Mouse (Mus musculus): ENCODE measurements around the gene Cbx3.
"Not testable (repeated sequence)": the region's sequence is repeated elsewhere in the genome, so short reads cannot be mapped to it uniquely, and the experiment has no call there.

Gene Cbx3

GRCm38 (mm10) chr6:51469715-51470310 lies 347 bp upstream of the Cbx3 start, which contains the start of gene Hnrnpa2b1:
Gene Hnrnpa2b1 (minus strand): TSS chr6:51469894.
- DNase-seq (ENCODE audit: low spot score in 2 of 2): peak; percentile 99

GRCm38 (mm10) chr6:51471179-51471505 lies 982 bp downstream of the Cbx3 start:
- no peak for DNase-seq (ENCODE audit: low spot score in 2 of 2)

- DNase-seq (ENCODE audit: low spot score in 2 of 2): peak in 1 of 2 experiments; percentile 15
Observed at GRCm38 (mm10) chr6:51471782-51472181, 1.6 kb downstream of the Cbx3 start.

GRCm38 (mm10) chr6:51472213-51472612 lies 2.1 kb downstream of the Cbx3 start:
- DNase-seq (ENCODE audit: low spot score in 2 of 2): no peak

GRCm38 (mm10) chr6:51479136-51479731 lies 9.1 kb downstream of the Cbx3 start:
- no peak for DNase-seq (ENCODE audit: low spot score in 2 of 2)

GRCm38 (mm10) chr6:51481548-51481947 lies 11.4 kb downstream of the Cbx3 start:
- no peak for DNase-seq (ENCODE audit: low spot score in 2 of 2)

GRCm38 (mm10) chr6:51483861-51484260 lies 13.7 kb downstream of the Cbx3 start:
- no peak for DNase-seq (ENCODE audit: low spot score in 2 of 2)

- DNase-seq (ENCODE audit: low spot score in 2 of 2): not testable (repeated sequence)
Observed at GRCm38 (mm10) chr6:51484556-51484955, 14.4 kb downstream of the Cbx3 start.

GRCm38 (mm10) chr6:51485646-51486045 lies 15.5 kb downstream of the Cbx3 start:
- DNase-seq (ENCODE audit: low spot score in 2 of 2): no peak

GRCm38 (mm10) chr6:51486076-51486710 lies 16.0 kb downstream of the Cbx3 start:
- DNase-seq (ENCODE audit: low spot score in 2 of 2): no peak

- DNase-seq (ENCODE audit: low spot score in 2 of 2): no peak
Observed at GRCm38 (mm10) chr6:51486731-51487130, 16.6 kb downstream of the Cbx3 start.

- no peak for DNase-seq (ENCODE audit: low spot score in 2 of 2)
Observed at GRCm38 (mm10) chr6:51489787-51490186, 19.6 kb downstream of the Cbx3 start.

GRCm38 (mm10) chr6:51497321-51498111 lies 27.4 kb downstream of the Cbx3 start:
- no peak for DNase-seq (ENCODE audit: low spot score in 2 of 2)

GRCm38 (mm10) chr6:51505671-51506070 lies 35.5 kb downstream of the Cbx3 start:
- DNase-seq (ENCODE audit: low spot score in 2 of 2): no peak

- no peak for DNase-seq (ENCODE audit: low spot score in 2 of 2)
Observed at GRCm38 (mm10) chr6:51507556-51507955, 37.4 kb downstream of the Cbx3 start.

- DNase-seq (ENCODE audit: low spot score in 2 of 2): peak; percentile 34 to 56
Observed at GRCm38 (mm10) chr6:51508750-51509648, 38.8 kb downstream of the Cbx3 start.

GRCm38 (mm10) chr6:51510094-51510493 lies 39.9 kb downstream of the Cbx3 start:
- peak; percentile 19 to 47 for DNase-seq (ENCODE audit: low spot score in 2 of 2)

- no peak for DNase-seq (ENCODE audit: low spot score in 2 of 2)
Observed at GRCm38 (mm10) chr6:51510946-51511345, 40.8 kb downstream of the Cbx3 start.

GRCm38 (mm10) chr6:51513745-51514144 lies 43.6 kb downstream of the Cbx3 start:
- DNase-seq (ENCODE audit: low spot score in 2 of 2): no peak

GRCm38 (mm10) chr6:51514860-51515259 lies 44.7 kb downstream of the Cbx3 start:
- no peak for DNase-seq (ENCODE audit: low spot score in 2 of 2)

GRCm38 (mm10) chr6:51523310-51523709 lies 53.1 kb downstream of the Cbx3 start:
- no peak for DNase-seq (ENCODE audit: low spot score in 2 of 2)

Data from spleen, postnatal 14 days (tissue).